Mouse (Mus musculus): ENCODE data around the gene Tmem169. TPM values are rescaled to one million over a fixed set of nuclear protein-coding genes. Genes with fewer than 3 reads are reported as not detected.
"Not testable (repeated sequence)": the region's sequence is repeated elsewhere in the genome, so short reads cannot be mapped to it uniquely, and the experiment has no call there.

The Tmem169 gene
- polyA plus RNA-seq, 1 experiment: not detected

DNA sequence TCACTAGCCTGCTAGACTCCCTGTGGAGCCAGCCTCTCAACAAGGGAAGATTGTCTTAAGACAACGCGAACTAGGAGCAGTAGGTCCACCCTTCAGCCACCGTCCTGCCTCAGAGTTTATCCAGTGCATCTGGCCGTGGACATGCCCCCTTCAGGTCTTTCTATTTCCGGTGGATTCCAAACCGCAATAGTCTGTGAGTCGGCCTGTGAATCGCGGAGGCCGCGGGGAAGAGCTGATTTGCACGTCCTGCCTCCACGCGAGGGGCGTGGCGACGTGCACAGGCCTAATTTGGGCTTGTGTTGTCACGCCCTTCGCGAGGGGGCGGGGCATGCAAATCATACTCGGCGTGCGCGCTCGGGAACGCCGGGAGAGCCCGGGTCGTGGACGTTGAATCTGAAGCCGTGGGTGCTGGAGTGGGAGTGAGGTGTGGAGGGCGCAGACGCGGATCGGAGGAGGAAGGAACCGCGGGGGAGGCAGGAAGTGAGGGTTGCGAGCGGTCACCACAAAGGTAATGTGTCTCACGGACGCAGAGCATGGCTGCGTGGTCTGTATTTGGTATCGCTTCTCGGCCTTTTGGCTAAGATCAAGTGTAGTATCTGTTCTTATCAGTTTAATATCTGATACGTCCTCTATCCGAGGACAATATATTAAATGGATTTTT lies 40.4 kb upstream of the Tmem169 start:
- H3K27ac ChIP-seq (ENCODE audit: insufficient read depth, low read length): peak overlapping the region; percentile 99
- H3K27me3 ChIP-seq (ENCODE audit: control insufficient read depth, insufficient read depth, low read length): no peaks in the 10 kb centered on the region
- peak; percentile 93 to 95 for DNase-seq (ENCODE audit: low read depth in 1 of 2, low spot score in 2 of 2)
- TF ChIP-seq POLR2A (IDR thresholded peaks at IDR 0.05; ENCODE audit: low read depth, low read length): peak; percentile 88
- TF ChIP-seq CTCF (IDR thresholded peaks at IDR 0.05; ENCODE audit: extremely low read depth, insufficient read depth, insufficient read length, insufficient replicate concordance): no peak; the same call in 1 of the 2 replicates
- WGBS: under 1% methylated on average over 46 of the region's 47 CpGs
- H3K4me3 ChIP-seq (ENCODE audit: extremely low read depth, insufficient read depth, insufficient read length): peak overlapping the region; percentile 76
- no peaks in the 10 kb centered on the region for H3K4me1 ChIP-seq (ENCODE audit: control insufficient read depth, insufficient read depth, insufficient read length)
- H3K36me3 ChIP-seq (ENCODE audit: control insufficient read depth, insufficient read depth, low read length): no peaks in the 10 kb centered on the region

GRCm38 (mm10) chr1:72244317-72245036 lies 39.7 kb upstream of the Tmem169 start:
- DNase-seq (ENCODE audit: low read depth in 1 of 2, low spot score in 2 of 2): peak in 1 of 2 experiments; percentile 52
- no peaks in the 10 kb centered on the region for H3K36me3 ChIP-seq (ENCODE audit: control insufficient read depth, insufficient read depth, low read length)
- H3K4me3 ChIP-seq (ENCODE audit: extremely low read depth, insufficient read depth, insufficient read length): no peak overlapping the region; the same call in 1 of the 2 replicates
- H3K4me1 ChIP-seq (ENCODE audit: control insufficient read depth, insufficient read depth, insufficient read length): no peaks in the 10 kb centered on the region
- no peak; the same call in none of the 2 replicates for TF ChIP-seq POLR2A (IDR thresholded peaks at IDR 0.05; ENCODE audit: low read depth, low read length)
- no peak for TF ChIP-seq CTCF (IDR thresholded peaks at IDR 0.05; ENCODE audit: extremely low read depth, insufficient read depth, insufficient read length, insufficient replicate concordance)
- H3K27ac ChIP-seq (ENCODE audit: insufficient read depth, low read length): peak overlapping the region; percentile 99
- 2% methylated on average over 12 of the region's 12 CpGs for WGBS
- no peaks in the 10 kb centered on the region for H3K27me3 ChIP-seq (ENCODE audit: control insufficient read depth, insufficient read depth, low read length)

GRCm38 (mm10) chr1:72248226-72248737 lies 35.9 kb upstream of the Tmem169 start:
- not testable (repeated sequence) for H3K4me1 ChIP-seq (ENCODE audit: control insufficient read depth, insufficient read depth, insufficient read length); H3K27ac ChIP-seq (ENCODE audit: insufficient read depth, low read length); H3K27me3 ChIP-seq (ENCODE audit: control insufficient read depth, insufficient read depth, low read length); H3K4me3 ChIP-seq (ENCODE audit: extremely low read depth, insufficient read depth, insufficient read length); H3K36me3 ChIP-seq (ENCODE audit: control insufficient read depth, insufficient read depth, low read length); DNase-seq (ENCODE audit: low read depth in 1 of 2, low spot score in 2 of 2)
- WGBS: 80% methylated on average over 9 of the region's 9 CpGs

- 91% methylated on average over 1 of the region's 1 CpGs for WGBS
- Histone ChIP-seq H3K27me3 (ENCODE audit: control insufficient read depth, insufficient read depth, low read length) (no peaks in the 10 kb centered on the region), H3K4me3 (ENCODE audit: extremely low read depth, insufficient read depth, insufficient read length) (no peak overlapping the region), H3K27ac (ENCODE audit: insufficient read depth, low read length) (no peak overlapping the region), H3K4me1 (ENCODE audit: control insufficient read depth, insufficient read depth, insufficient read length) (no peaks in the 10 kb centered on the region), H3K36me3 (ENCODE audit: control insufficient read depth, insufficient read depth, low read length) (no peaks in the 10 kb centered on the region)
- TF ChIP-seq POLR2A (IDR thresholded peaks at IDR 0.05; ENCODE audit: low read depth, low read length): no peak
- TF ChIP-seq CTCF (IDR thresholded peaks at IDR 0.05; ENCODE audit: extremely low read depth, insufficient read depth, insufficient read length, insufficient replicate concordance): no peak
- DNase-seq (ENCODE audit: low read depth in 1 of 2, low spot score in 2 of 2): no peak
Observed at GRCm38 (mm10) chr1:72251806-72252205, 32.4 kb upstream of the Tmem169 start.

- WGBS: 27% methylated on average over 11 of the region's 11 CpGs
- H3K27me3 ChIP-seq (ENCODE audit: control insufficient read depth, insufficient read depth, low read length): no peaks in the 10 kb centered on the region
- no peak for DNase-seq (ENCODE audit: low read depth in 1 of 2, low spot score in 2 of 2)
- H3K4me3 ChIP-seq (ENCODE audit: extremely low read depth, insufficient read depth, insufficient read length): peak overlapping the region; percentile 69; the same call in 1 of the 2 replicates
- TF ChIP-seq CTCF (IDR thresholded peaks at IDR 0.05; ENCODE audit: extremely low read depth, insufficient read depth, insufficient read length, insufficient replicate concordance): no peak
- no peak for TF ChIP-seq POLR2A (IDR thresholded peaks at IDR 0.05; ENCODE audit: low read depth, low read length)
- H3K36me3 ChIP-seq (ENCODE audit: control insufficient read depth, insufficient read depth, low read length): no peaks in the 10 kb centered on the region
- no peaks in the 10 kb centered on the region for H3K4me1 ChIP-seq (ENCODE audit: control insufficient read depth, insufficient read depth, insufficient read length)
- no peak overlapping the region for H3K27ac ChIP-seq (ENCODE audit: insufficient read depth, low read length)
Observed at GRCm38 (mm10) chr1:72253881-72254491, 30.2 kb upstream of the Tmem169 start.

- WGBS: under 1% methylated on average over 35 of the region's 35 CpGs
- TF ChIP-seq CTCF (IDR thresholded peaks at IDR 0.05; ENCODE audit: extremely low read depth, insufficient read depth, insufficient read length, insufficient replicate concordance): no peak
- peak; percentile 31 for TF ChIP-seq POLR2A (IDR thresholded peaks at IDR 0.05; ENCODE audit: low read depth, low read length)
- no peaks in the 10 kb centered on the region for H3K4me1 ChIP-seq (ENCODE audit: control insufficient read depth, insufficient read depth, insufficient read length)
Observed at GRCm38 (mm10) chr1:72254545-72255061, 29.6 kb upstream of the Tmem169 start.

More at GRCm38 (mm10) chr1:72254545-72255061, 29.6 kb upstream of the Tmem169 start:
- Histone ChIP-seq H3K4me3 (ENCODE audit: extremely low read depth, insufficient read depth, insufficient read length) (peak overlapping the region; percentile 69), H3K36me3 (ENCODE audit: control insufficient read depth, insufficient read depth, low read length) (no peaks in the 10 kb centered on the region), H3K27ac (ENCODE audit: insufficient read depth, low read length) (peak overlapping the region; percentile 88), H3K27me3 (ENCODE audit: control insufficient read depth, insufficient read depth, low read length) (no peaks in the 10 kb centered on the region)
- peak; percentile 64 to 83 for DNase-seq (ENCODE audit: low read depth in 1 of 2, low spot score in 2 of 2)
